Mouse (Mus musculus) cerebellum, postnatal 36 days (tissue): ENCODE results near the gene Fezf1.

Source experiments
- DNase-seq, 2 experiments: peaks; one replicate each; pipeline ENCODE4 v3.0.0; 2021 to 2022; ENCODE audit warnings: mixed read lengths in 2 of 2

Fezf1 gene

DNA sequence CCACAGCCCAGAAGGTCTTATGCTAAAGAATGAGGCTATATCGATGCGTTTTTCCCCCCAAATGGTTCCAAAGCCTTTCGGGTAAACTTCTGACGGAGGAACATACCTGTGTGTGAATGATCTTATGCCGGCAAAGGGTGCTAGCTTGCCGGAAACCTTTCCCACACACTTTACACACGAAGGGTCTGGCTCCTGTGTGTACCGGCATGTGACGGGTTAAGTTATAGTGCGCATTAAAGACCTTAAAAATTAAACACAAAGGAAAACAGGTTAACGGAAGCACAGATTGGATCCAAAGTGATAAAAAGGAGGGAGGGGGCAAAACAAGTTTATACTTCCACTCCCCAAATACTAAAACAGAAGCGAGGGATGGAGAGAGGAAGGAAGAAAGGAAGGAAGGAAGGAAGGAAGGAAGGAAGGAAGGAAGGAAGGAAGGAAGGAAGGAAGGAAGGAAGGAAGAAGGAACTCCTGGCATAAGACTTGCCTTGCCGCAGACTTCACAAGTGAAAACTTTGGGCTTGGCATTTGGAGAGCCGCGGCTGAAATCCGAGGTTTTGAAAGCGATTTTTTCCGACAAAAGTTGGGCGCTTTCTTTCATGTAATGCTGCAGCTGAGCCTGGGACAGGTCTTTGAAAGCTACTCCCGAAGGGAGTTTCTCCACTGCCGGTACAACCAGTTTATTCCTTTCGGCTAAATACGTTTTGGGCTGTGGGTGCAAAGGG is 1.2 kb downstream of the Fezf1 start:
- DNase-seq = peak in 1 of 2 experiments; percentile 9

DNA sequence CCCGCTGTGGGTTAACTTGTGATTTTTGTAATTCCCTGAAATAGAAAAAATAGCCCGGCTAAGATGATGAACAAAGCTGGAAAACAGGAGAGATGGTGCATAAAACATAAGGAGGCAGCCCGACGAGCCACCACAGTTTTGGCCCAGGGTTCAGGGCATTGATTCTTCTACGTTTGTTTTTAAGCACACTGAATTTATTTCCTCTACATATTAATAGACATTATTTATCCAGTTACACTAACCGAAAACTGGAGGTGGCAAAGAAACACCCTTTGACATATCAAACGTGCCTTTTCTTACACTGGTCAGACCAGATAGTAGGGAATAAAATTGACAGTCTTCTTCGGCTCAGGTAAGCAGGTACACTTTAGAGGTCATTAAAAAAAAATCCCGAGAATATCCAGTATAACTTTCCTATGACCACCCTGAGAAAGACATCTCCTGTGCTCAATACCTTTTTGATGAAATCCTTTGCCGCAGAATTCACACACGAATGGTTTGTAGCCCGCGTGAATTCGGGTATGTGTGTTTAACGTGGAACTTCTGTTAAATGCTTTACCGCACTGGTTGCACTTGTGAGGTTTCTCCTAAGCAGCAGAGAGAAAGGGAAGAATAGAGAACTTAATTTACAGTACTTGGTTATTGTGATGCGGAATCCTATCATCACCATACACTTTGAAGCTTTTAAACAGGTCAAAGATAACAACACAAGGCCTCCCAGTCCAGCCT is 1.9 kb downstream of the Fezf1 start:
- peak in 1 of 2 experiments; percentile 12 for DNase-seq

DNA sequence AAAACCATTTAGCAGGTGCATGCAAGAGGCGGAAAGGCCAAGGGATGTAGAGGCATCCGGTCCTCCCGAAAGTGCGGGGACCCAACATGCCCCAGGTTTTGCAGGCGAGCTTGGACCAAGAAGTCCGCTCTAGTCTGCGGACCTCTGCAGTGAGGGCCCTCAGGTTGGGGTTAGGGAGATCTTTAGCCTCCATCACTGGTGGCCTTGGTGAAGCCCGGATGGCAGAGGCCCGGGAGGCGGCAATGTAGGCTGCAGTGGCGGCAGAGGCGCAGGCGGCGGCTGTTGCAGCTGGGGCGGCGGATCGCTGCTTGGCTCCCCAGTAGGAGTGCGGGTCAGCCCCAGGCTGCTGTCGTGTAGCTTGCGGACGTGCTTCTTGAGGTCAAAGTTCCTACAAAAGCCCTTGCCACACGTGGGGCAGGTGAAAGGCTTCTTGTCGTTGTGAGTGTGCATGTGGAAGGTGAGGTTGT is 2.6 kb downstream of the Fezf1 start:
- DNase-seq = peak in 1 of 2 experiments; percentile 9

DNA sequence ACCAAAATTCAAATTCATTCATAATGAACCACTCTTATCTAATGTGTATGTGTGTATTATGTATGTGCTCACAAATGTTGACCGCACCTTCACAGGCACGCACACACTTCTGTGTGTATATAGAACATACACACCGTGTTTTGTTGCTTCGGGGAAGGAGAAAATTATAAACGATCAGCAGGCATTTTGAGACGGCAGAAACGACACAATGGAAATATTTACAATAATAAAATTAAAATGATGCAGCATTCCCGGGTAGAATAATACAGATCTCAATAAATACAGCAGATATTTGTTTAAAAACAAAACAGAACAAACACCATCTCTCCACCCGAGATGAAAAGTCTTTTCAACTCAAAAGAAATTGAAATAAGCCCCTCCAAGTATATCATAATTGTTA is 3.0 kb downstream of the Fezf1 start:
- no peak for DNase-seq

DNA sequence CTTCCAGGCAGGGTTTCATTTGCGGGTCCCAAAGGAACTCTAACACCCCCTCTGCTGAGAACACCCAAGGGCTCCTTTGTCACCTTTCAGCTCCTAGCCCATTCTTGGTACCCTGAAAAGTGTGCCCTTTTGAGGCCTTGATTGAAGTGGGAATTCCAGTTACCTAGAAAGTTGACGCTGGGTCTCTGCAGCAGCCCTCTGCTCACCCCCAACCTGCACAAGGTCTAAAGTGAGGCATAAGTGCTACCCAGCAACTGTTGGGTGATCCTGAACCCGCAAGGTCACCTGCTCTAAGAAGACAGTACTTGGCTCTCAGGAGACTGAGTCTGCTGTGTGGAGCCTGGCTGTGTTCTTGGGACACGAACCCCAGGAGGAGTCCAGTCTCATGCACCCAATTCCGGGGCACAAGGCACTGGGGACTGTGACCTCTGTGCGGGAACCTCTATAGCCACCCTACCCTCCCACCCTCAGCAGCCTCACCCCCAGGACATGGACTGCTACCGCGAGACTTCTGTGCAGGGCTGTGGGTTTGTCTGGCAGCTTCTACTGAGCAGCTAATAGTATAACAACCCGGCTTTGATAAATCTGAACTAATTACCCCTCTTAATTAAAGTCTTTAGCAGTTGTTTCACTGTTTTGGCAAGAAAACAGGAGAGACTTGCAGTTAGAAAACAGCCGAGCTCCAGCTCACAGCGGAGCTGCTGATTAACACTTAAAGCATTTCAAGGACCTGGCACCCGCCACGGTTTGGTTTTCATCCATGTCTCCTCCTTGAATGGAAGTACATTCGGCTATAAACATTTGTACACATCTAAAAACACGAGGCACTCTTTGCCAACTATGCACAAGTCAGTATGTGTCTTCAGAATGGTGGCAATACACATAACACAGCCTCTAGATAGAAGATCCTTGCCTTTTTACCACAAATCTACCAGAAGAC is 4.1 kb downstream of the Fezf1 start:
- DNase-seq = peak in 1 of 2 experiments; percentile 16

DNA sequence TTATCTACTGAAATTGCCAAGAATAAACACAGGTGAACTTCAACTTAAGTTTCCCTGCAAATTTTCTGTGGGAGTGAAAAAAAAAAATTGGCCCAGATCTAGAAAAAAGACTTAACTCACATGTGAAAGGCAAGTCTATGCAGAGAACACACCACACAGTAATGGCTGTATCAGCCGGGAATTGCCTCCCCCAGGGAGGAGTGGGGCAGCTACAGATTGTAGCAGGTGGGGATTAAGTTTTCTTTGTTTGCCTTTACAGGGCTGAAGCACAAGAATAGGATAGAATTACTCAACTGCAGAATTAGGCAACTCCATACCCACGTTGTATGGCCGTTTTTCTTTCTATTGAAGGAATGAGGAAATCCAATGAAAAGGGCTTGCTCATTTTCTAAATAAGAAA is 36.7 kb downstream of the Fezf1 start:
- no peak for DNase-seq

DNA sequence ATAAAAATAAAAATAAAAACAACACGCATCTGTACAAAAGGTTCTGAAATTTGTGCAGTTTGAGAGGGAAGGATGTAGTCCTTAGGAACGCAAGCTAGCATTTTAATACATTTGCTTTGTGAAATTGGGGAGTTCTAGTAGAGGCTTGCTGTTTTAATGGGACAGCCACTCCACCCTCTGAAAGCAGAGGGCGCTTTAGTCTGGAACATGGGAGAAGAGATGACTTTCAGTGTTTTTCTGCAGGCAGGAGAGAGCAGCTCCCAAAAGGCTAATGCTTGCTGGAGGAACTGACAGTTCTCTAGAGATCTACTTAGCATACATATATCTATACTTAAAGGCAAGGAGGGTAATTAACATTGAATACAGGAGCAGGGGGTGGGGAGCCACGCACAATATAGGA is 40.4 kb downstream of the Fezf1 start:
- DNase-seq = no peak

DNA sequence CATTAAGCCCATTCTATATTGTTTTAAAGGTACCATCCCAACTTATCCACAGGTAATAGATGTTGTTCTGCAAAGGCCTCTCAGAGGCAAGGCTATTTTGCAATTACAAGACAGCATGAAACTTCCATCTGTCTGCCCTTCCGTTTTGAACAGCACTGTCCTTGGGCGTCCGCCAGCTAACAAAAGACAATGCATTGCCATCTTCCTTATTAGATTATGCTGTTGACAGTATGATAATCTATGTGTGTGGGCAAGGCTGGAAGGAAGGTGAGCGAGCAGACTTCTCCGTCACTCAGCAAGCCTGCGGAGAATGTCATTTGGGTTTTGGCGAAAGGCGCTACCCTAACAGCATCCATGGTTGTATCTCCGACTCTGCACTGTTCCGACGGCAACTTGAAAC is 45.5 kb downstream of the Fezf1 start:
- peak; percentile 56 to 61 for DNase-seq
